Mouse (Mus musculus): ENCODE data around the gene Bcar3. TPM values are rescaled to one million over a fixed set of nuclear protein-coding genes. Genes with fewer than 3 reads are reported as not detected.

Gene Bcar3
- polyA plus RNA-seq, 1 experiment from 2014 or later, result 13.7 TPM

DNA sequence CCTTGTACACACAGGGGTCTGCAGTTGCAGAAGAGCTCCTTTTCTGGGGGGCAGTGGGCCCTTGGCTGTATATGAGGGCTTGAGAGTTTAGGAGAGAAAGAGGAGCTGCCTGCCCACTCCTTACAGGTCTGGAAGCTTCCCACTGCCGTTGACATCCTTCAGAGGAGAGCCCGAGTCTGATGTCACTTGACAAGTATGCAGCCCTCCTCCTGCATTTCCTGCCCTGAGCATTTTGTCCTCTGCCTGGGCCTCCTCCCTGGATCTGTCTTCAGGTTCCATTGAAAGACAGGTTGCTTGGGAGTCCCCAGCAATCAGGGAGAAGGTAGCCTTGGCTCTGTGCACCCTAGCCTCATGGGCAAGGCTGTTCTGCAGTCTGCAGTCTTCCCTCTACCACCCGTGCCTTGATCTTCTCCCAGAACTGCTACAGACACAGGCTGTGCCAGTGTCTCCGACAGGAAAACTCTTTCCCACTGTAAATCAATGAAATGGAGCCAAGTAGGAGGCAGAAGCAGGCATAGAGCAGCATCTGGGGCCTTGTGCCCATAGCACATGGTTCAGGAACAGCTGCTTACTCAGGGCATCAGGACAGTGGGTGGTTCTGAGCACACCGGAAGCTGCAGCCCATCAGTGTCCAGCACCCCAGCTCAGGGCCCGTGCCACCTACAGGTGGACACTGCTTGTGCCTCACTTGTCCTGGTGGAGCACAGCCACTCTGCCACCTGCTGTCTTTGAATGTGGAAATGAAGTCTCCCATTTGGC is 221.8 kb downstream of the Bcar3 start:
- H3K4me3 ChIP-seq (replicated peaks; ENCODE audit: low read length), result no peak overlapping the region
- H3K27ac ChIP-seq (ENCODE audit: low read length), result no peak overlapping the region
- H3K27me3 ChIP-seq (ENCODE audit: control insufficient read depth, insufficient read depth, low read length), result no peaks in the 10 kb centered on the region
- H3K4me1 ChIP-seq (ENCODE audit: control insufficient read depth, insufficient read depth, low read length), result peaks cover 16% of the 10 kb centered on the region; the same call in 1 of the 2 replicates
- no peaks in the 10 kb centered on the region for H3K9me3 ChIP-seq (replicated peaks; ENCODE audit: control insufficient read depth, low read length)
- H3K4me2 ChIP-seq (ENCODE audit: low read depth, low read length), result no peak overlapping the region
- no peak for ATAC-seq (ENCODE audit: insufficient read depth, low FRiP score)
- peak overlapping the region; percentile 42; the same call in 1 of the 2 replicates for H3K9ac ChIP-seq (ENCODE audit: low read length)
- H3K36me3 ChIP-seq (ENCODE audit: control insufficient read depth, insufficient read depth, low read length), result no peaks in the 10 kb centered on the region
- 59% methylated on average over 6 of the region's 6 CpGs for WGBS

- Histone ChIP-seq H3K4me2 (ENCODE audit: low read depth, low read length) (no peak overlapping the region), H3K9me3 (replicated peaks; ENCODE audit: control insufficient read depth, low read length) (no peaks in the 10 kb centered on the region), H3K36me3 (ENCODE audit: control insufficient read depth, insufficient read depth, low read length) (no peaks in the 10 kb centered on the region), H3K27me3 (ENCODE audit: control insufficient read depth, insufficient read depth, low read length) (no peaks in the 10 kb centered on the region), H3K9ac (ENCODE audit: low read length) (no peak overlapping the region), H3K4me3 (replicated peaks; ENCODE audit: low read length) (no peak overlapping the region), H3K27ac (ENCODE audit: low read length) (no peak overlapping the region), H3K4me1 (ENCODE audit: control insufficient read depth, insufficient read depth, low read length) (peaks cover 16% of the 10 kb centered on the region; the same call in 1 of the 2 replicates)
- ATAC-seq (ENCODE audit: insufficient read depth, low FRiP score), result no peak
- WGBS, result 75% methylated on average over 3 of the region's 3 CpGs
Measured at GRCm38 (mm10) chr3:122516327-122516695, 222.4 kb downstream of the Bcar3 start.

GRCm38 (mm10) chr3:122517726-122518125 is 223.8 kb downstream of the Bcar3 start:
- WGBS, result 64% methylated on average over 4 of the region's 4 CpGs
- Histone ChIP-seq H3K27ac (ENCODE audit: low read length) (no peak overlapping the region), H3K9ac (ENCODE audit: low read length) (no peak overlapping the region), H3K4me2 (ENCODE audit: low read depth, low read length) (no peak overlapping the region), H3K4me3 (replicated peaks; ENCODE audit: low read length) (no peak overlapping the region), H3K36me3 (ENCODE audit: control insufficient read depth, insufficient read depth, low read length) (no peaks in the 10 kb centered on the region), H3K27me3 (ENCODE audit: control insufficient read depth, insufficient read depth, low read length) (no peaks in the 10 kb centered on the region), H3K4me1 (ENCODE audit: control insufficient read depth, insufficient read depth, low read length) (peaks cover 14% of the 10 kb centered on the region; the same call in 1 of the 2 replicates), H3K9me3 (replicated peaks; ENCODE audit: control insufficient read depth, low read length) (no peaks in the 10 kb centered on the region)
- no peak for ATAC-seq (ENCODE audit: insufficient read depth, low FRiP score)

- Histone ChIP-seq H3K4me3 (replicated peaks; ENCODE audit: low read length) (no peak overlapping the region), H3K27me3 (ENCODE audit: control insufficient read depth, insufficient read depth, low read length) (no peaks in the 10 kb centered on the region), H3K9ac (ENCODE audit: low read length) (no peak overlapping the region), H3K36me3 (ENCODE audit: control insufficient read depth, insufficient read depth, low read length) (no peaks in the 10 kb centered on the region), H3K4me2 (ENCODE audit: low read depth, low read length) (no peak overlapping the region), H3K9me3 (replicated peaks; ENCODE audit: control insufficient read depth, low read length) (no peaks in the 10 kb centered on the region), H3K27ac (ENCODE audit: low read length) (no peak overlapping the region), H3K4me1 (ENCODE audit: control insufficient read depth, insufficient read depth, low read length) (peaks cover 14% of the 10 kb centered on the region; the same call in 1 of the 2 replicates)
- WGBS, result 52% methylated on average over 9 of the region's 9 CpGs
- ATAC-seq (ENCODE audit: insufficient read depth, low FRiP score), result no peak
Measured at GRCm38 (mm10) chr3:122518231-122518736, 224.3 kb downstream of the Bcar3 start.

GRCm38 (mm10) chr3:122519082-122519481 is 225.1 kb downstream of the Bcar3 start:
- Histone ChIP-seq H3K9ac (ENCODE audit: low read length) (no peak overlapping the region), H3K9me3 (replicated peaks; ENCODE audit: control insufficient read depth, low read length) (no peaks in the 10 kb centered on the region), H3K27ac (ENCODE audit: low read length) (no peak overlapping the region), H3K27me3 (ENCODE audit: control insufficient read depth, insufficient read depth, low read length) (no peaks in the 10 kb centered on the region), H3K36me3 (ENCODE audit: control insufficient read depth, insufficient read depth, low read length) (no peaks in the 10 kb centered on the region), H3K4me1 (ENCODE audit: control insufficient read depth, insufficient read depth, low read length) (peaks cover 14% of the 10 kb centered on the region; the same call in 1 of the 2 replicates), H3K4me3 (replicated peaks; ENCODE audit: low read length) (no peak overlapping the region), H3K4me2 (ENCODE audit: low read depth, low read length) (no peak overlapping the region)
- 40% methylated on average over 13 of the region's 13 CpGs for WGBS
- ATAC-seq (ENCODE audit: insufficient read depth, low FRiP score), result no peak

DNA sequence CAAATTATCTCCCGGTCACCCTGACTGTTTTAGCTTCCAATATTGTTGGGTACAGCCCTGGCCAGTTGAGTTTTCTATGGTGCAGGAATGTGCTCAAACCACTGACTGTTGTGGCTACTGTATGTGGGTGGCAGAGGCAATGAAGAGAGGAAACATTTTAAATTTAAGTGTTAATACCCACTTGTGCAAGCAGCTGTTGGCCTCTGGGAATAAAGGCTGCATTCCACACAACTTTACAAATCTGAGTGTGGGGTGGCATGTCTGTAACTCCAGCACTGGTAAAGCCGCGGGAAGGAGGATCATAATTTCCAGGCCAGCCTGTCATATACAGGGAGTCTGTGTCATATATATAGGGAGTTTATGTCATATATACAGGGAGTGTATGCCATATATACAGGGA is 226.4 kb downstream of the Bcar3 start:
- peaks cover 9% of the 10 kb centered on the region; the same call in 1 of the 2 replicates for H3K4me1 ChIP-seq (ENCODE audit: control insufficient read depth, insufficient read depth, low read length)
- H3K27ac ChIP-seq (ENCODE audit: low read length), result no peak overlapping the region
- no peaks in the 10 kb centered on the region for H3K9me3 ChIP-seq (replicated peaks; ENCODE audit: control insufficient read depth, low read length)
- 75% methylated on average over 3 of the region's 3 CpGs for WGBS
- H3K4me3 ChIP-seq (replicated peaks; ENCODE audit: low read length), result no peak overlapping the region
- H3K36me3 ChIP-seq (ENCODE audit: control insufficient read depth, insufficient read depth, low read length), result no peaks in the 10 kb centered on the region
- no peak for ATAC-seq (ENCODE audit: insufficient read depth, low FRiP score)
- no peak overlapping the region for H3K9ac ChIP-seq (ENCODE audit: low read length)
- no peaks in the 10 kb centered on the region for H3K27me3 ChIP-seq (ENCODE audit: control insufficient read depth, insufficient read depth, low read length)
- H3K4me2 ChIP-seq (ENCODE audit: low read depth, low read length), result no peak overlapping the region

- no peak for ATAC-seq (ENCODE audit: insufficient read depth, low FRiP score)
- no peak overlapping the region for H3K4me2 ChIP-seq (ENCODE audit: low read depth, low read length)
- H3K9ac ChIP-seq (ENCODE audit: low read length), result no peak overlapping the region
- no peak overlapping the region for H3K4me3 ChIP-seq (replicated peaks; ENCODE audit: low read length)
- no peaks in the 10 kb centered on the region for H3K9me3 ChIP-seq (replicated peaks; ENCODE audit: control insufficient read depth, low read length)
- no peak overlapping the region for H3K27ac ChIP-seq (ENCODE audit: low read length)
- 82% methylated on average over 4 of the region's 4 CpGs for WGBS
- H3K27me3 ChIP-seq (ENCODE audit: control insufficient read depth, insufficient read depth, low read length), result no peaks in the 10 kb centered on the region
- H3K36me3 ChIP-seq (ENCODE audit: control insufficient read depth, insufficient read depth, low read length), result no peaks in the 10 kb centered on the region
- H3K4me1 ChIP-seq (ENCODE audit: control insufficient read depth, insufficient read depth, low read length), result peaks cover 6% of the 10 kb centered on the region; the same call in 1 of the 2 replicates
Measured at GRCm38 (mm10) chr3:122520875-122521274, 226.9 kb downstream of the Bcar3 start.

DNA sequence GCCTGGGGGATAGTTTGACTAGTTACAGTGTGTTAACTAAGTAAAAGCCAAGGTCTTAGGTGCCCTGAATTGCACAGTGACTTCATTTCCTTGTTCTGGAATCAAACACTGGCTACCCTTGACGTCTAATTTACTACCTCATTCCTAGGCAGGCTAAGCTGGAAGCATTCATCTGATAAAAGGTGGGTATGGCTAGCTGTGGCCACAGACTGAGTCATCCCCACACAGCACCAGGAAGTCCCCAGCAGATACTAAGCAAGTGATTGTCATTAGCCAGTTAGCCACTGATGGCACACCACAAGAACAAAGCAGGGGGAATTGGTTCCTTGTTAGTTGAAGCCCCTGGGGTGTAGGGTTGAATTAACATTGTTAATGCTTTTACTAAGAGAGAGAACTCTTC is 227.4 kb downstream of the Bcar3 start:
- Histone ChIP-seq H3K4me2 (ENCODE audit: low read depth, low read length) (no peak overlapping the region), H3K27ac (ENCODE audit: low read length) (no peak overlapping the region), H3K4me3 (replicated peaks; ENCODE audit: low read length) (no peak overlapping the region), H3K27me3 (ENCODE audit: control insufficient read depth, insufficient read depth, low read length) (no peaks in the 10 kb centered on the region), H3K9ac (ENCODE audit: low read length) (no peak overlapping the region), H3K36me3 (ENCODE audit: control insufficient read depth, insufficient read depth, low read length) (no peaks in the 10 kb centered on the region), H3K9me3 (replicated peaks; ENCODE audit: control insufficient read depth, low read length) (no peaks in the 10 kb centered on the region), H3K4me1 (ENCODE audit: control insufficient read depth, insufficient read depth, low read length) (peaks cover 6% of the 10 kb centered on the region; the same call in 1 of the 2 replicates)
- no peak for ATAC-seq (ENCODE audit: insufficient read depth, low FRiP score)
- WGBS, result 37% methylated on average over 1 of the region's 1 CpGs

DNA sequence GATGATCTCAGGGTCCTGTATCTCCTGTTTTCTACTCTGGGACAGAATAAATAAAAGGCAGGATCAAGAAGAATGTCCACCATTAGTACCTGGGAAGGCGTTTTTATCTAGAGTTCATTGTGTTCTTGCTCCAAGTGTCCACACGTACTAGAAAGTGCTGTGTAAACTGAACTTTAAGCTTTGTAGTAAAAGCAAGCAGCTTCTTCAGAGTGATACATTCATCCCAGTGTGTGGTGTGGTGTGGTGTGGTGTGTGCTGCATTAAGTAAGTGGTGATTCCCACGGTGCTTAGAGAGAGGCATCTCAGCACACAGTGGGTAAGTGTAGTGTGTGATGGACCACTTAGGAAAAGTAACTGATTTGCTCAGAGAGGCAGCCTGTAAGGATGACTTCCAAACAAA is 234.5 kb downstream of the Bcar3 start:
- Histone ChIP-seq H3K4me1 (ENCODE audit: control insufficient read depth, insufficient read depth, low read length) (no peaks in the 10 kb centered on the region), H3K9ac (ENCODE audit: low read length) (no peak overlapping the region), H3K27me3 (ENCODE audit: control insufficient read depth, insufficient read depth, low read length) (no peaks in the 10 kb centered on the region), H3K36me3 (ENCODE audit: control insufficient read depth, insufficient read depth, low read length) (no peaks in the 10 kb centered on the region), H3K27ac (ENCODE audit: low read length) (no peak overlapping the region), H3K4me2 (ENCODE audit: low read depth, low read length) (no peak overlapping the region), H3K9me3 (replicated peaks; ENCODE audit: control insufficient read depth, low read length) (no peaks in the 10 kb centered on the region), H3K4me3 (replicated peaks; ENCODE audit: low read length) (no peak overlapping the region)
- 65% methylated on average over 3 of the region's 3 CpGs for WGBS
- ATAC-seq (ENCODE audit: insufficient read depth, low FRiP score), result no peak; the same call in 1 of the 2 replicates

Measured in stomach, embryonic 16.5 days (tissue).